Mouse (Mus musculus) small intestine, adult 2 months (tissue): Measurements from ENCODE around the gene Sys1.

Source experiments
- CTCF ChIP-seq: fragments of 200-500 bp; IDR thresholded peaks from 2 replicates; pipeline ENCODE4 v1.5.1; 2012; ENCODE audit warnings: low read depth, mild to moderate bottlenecking, control low read depth, inconsistent platforms, low read length, moderate library complexity, mixed read lengths; ENCODE audit not compliant: insufficient replicate concordance, insufficient read length; ENCODE audit errors: extremely low read depth
- POLR2A ChIP-seq: fragments of 200-500 bp; IDR thresholded peaks from 2 replicates; pipeline ENCODE4 v1.6.1; 2012; ENCODE audit warnings: low read depth, mild to moderate bottlenecking, control low read depth, inconsistent platforms, low read length, moderate library complexity

- TF ChIP-seq POLR2A (peak; percentile 46; the same call in 1 of the 2 replicates), CTCF (peak; percentile 63; the same call in 1 of the 2 replicates)
Measured at GRCm38 (mm10) chr2:164460745-164461551, 4.2 kb downstream of the Sys1 start, which contains the start of gene Gm20458.
